Mouse (Mus musculus) limb, embryonic 14.5 days (tissue): ENCODE measurements around the gene Cdk8. TPM values are rescaled to one million over a fixed set of nuclear protein-coding genes. Genes with fewer than 3 reads are reported as not detected.

Experiments used
- ATAC-seq: fragments of 200-750 bp; cut with Nextera tagmentation; 2 replicates; pipeline ENCODE4 v1.8.0; 2017; ENCODE audit warnings: low read depth, moderate number of reproducible peaks, moderate TSS enrichment; ENCODE audit not compliant: low FRiP score
- DNase-seq: peaks from one replicate; pipeline ENCODE4 v3.0.0-alpha.2; 2015; ENCODE audit warnings: low spot score
- H3K27ac ChIP-seq: fragments of 300-500 bp; sonication (generic); replicated peaks from 2 replicates; pipeline ENCODE4 v1.5.1; 2014; ENCODE audit warnings: low read depth, mild to moderate bottlenecking, low read length, moderate library complexity, mixed read lengths
- H3K27me3 ChIP-seq: fragments of 300-500 bp; sonication (generic); 2 replicates; pipeline ENCODE4 v1.6.1; 2014; ENCODE audit warnings: low read length, mixed read lengths; ENCODE audit not compliant: control insufficient read depth, insufficient read depth
- H3K36me3 ChIP-seq: fragments of 300-500 bp; sonication (generic); 2 replicates; pipeline ENCODE4 v1.6.1; 2014; ENCODE audit warnings: mild to moderate bottlenecking, low read length, moderate library complexity, mixed read lengths; ENCODE audit not compliant: control insufficient read depth, insufficient read depth
- H3K4me1 ChIP-seq: fragments of 300-500 bp; sonication (generic); 2 replicates; pipeline ENCODE4 v1.6.1; 2014; ENCODE audit warnings: antibody characterized with exemption, low read length, mixed read lengths; ENCODE audit not compliant: control insufficient read depth, insufficient read depth
- H3K4me2 ChIP-seq: fragments of 300-500 bp; sonication (generic); replicated peaks from 2 replicates; pipeline ENCODE4 v1.6.1; 2014; ENCODE audit warnings: low read depth, mild to moderate bottlenecking, low read length, moderate library complexity; ENCODE audit not compliant: severe bottlenecking
- H3K4me3 ChIP-seq: fragments of 300-500 bp; sonication (generic); replicated peaks from 2 replicates; pipeline ENCODE4 v1.5.1; 2014; ENCODE audit warnings: low read length
- H3K9ac ChIP-seq: fragments of 300-500 bp; sonication (generic); 2 replicates; pipeline ENCODE4 v1.6.1; 2014; ENCODE audit warnings: mild to moderate bottlenecking, low read depth, low read length, moderate library complexity; ENCODE audit not compliant: severe bottlenecking
- H3K9me3 ChIP-seq: fragments of 300-500 bp; sonication (generic); 2 replicates; pipeline ENCODE4 v1.6.1; 2016; ENCODE audit warnings: low read length; ENCODE audit not compliant: control insufficient read depth
- POLR2A ChIP-seq: fragments of 200-500 bp; IDR thresholded peaks from 2 replicates; pipeline ENCODE4 v1.8.0; 2012; ENCODE audit warnings: inconsistent platforms, mild to moderate bottlenecking, moderate library complexity, borderline replicate concordance; ENCODE audit not compliant: insufficient read depth, insufficient read length; ENCODE audit errors: extremely low read depth
- WGBS: fragments of 180-500 bp; shearing (Covaris S2); extraction: QIAGEN DNeasy Blood & Tissue Kit; methylation state at CpG from one replicate; pipeline ENCODE4 v1.1.7; 2014; 5-methylcytosine and 5-hydroxymethylcytosine counted together
- polyA plus RNA-seq, 2 experiments: library from polyadenylated mRNA; depleted of rRNA in 1 of 2; stranded (reverse) in 1 of 2; unstranded in 1 of 2; fragments of >200 nt; fragmentation: Nextera tagmentation in 1 of 2; extraction: Ambion mirVana in 1 of 2; gene quantifications; 2 replicates each; pipeline versions ENCODE4 v1.2.1 to v1.2.3; 2012 to 2014

The Cdk8 gene
- polyA plus RNA-seq, 2 experiments: 27.1 to 68.3 TPM

DNA sequence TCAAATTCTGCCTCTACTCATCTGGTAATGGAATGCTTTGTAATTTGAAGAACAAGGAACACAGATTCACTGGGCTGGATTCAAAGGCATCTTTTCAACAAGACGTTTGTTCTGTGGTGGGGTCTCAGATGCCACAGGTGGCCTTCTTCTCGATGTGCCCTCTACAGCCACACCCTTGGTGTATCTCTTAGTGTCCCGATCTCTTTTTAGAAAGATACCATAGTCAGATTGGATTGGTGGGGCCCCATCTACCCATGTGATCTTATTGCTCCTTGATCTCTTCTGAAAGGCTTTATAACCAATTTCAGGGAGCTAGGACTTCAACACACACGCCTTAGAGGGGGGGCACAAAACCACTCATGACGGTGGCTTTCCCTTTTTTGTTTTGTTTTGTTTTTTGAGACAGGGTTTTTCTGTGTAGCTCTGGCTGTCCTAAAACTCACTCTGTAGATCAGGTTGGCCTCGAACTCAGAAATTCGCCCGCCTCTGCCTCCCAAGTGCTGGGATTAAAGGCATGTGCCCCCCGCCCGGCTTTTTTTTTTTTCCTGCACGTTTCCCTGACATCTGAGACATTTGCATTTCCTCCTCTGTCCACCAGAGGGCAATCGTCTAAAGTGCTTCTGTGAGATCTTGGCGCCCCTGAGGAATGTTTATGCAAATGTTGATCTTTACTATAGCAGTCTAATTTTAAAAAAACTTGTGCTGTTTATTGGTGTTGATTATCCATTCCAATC is 99.2 kb downstream of the Cdk8 start:
- no peak overlapping the region for H3K4me2 ChIP-seq
- no peaks in the 10 kb centered on the region for H3K4me1 ChIP-seq
- H3K4me3 ChIP-seq: no peak overlapping the region
- H3K9me3 ChIP-seq: no peaks in the 10 kb centered on the region
- H3K9ac ChIP-seq: no peak overlapping the region
- no peaks in the 10 kb centered on the region for H3K27me3 ChIP-seq
- no peaks in the 10 kb centered on the region for H3K36me3 ChIP-seq
- 41% methylated on average over 13 of the region's 13 CpGs for WGBS
- no peak for TF ChIP-seq POLR2A
- ATAC-seq (no peak), DNase-seq (peak; percentile 59)
- H3K27ac ChIP-seq: no peak overlapping the region

DNA sequence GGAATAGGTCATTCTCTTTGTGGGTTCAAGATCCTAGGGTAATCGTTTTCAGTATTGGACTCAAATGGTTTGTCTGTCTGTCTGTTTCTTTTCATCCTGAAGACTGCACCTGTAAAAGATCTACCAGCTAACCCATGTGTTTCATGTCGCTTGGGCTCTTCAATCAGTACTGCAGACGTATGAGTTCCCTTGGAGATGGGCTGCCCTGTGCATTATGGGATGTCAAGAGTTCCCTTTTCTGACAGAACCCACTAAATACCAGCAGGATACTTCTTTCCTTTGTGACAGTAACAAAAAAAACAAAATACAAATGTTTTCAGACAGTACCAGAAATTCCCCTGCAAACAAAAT is 99.7 kb downstream of the Cdk8 start:
- no peak overlapping the region for H3K4me3 ChIP-seq
- no peak overlapping the region for H3K27ac ChIP-seq
- H3K4me1 ChIP-seq: no peaks in the 10 kb centered on the region
- no peak overlapping the region for H3K4me2 ChIP-seq
- no peak overlapping the region for H3K9ac ChIP-seq
- no peaks in the 10 kb centered on the region for H3K36me3 ChIP-seq
- ATAC-seq (no peak), DNase-seq (no peak)
- H3K9me3 ChIP-seq: no peaks in the 10 kb centered on the region
- no peak for TF ChIP-seq POLR2A
- WGBS: 39% methylated on average over 3 of the region's 3 CpGs
- H3K27me3 ChIP-seq: no peaks in the 10 kb centered on the region

DNA sequence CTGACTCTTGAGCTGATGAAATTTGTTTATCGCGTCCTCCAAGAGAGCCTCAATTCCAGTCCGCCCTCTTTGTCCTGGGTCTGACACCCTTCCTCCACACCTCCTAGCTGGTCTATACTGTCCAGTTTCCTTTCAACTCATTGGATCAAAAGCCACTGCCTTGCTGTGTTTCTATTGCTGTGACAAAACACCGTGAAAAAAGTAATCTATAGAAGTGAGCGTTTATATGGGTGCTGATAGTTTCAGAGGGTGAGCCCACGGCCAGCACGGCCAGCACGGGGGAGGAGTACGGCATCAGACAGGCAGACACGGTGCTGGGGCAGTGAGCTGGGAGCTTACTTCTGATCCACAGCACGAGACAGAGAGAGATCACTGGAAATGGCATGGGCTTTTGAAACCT is 100.1 kb downstream of the Cdk8 start:
- H3K4me2 ChIP-seq: no peak overlapping the region
- H3K4me3 ChIP-seq: no peak overlapping the region
- no peak for ATAC-seq
- no peaks in the 10 kb centered on the region for H3K4me1 ChIP-seq
- H3K36me3 ChIP-seq: no peaks in the 10 kb centered on the region
- no peak for TF ChIP-seq POLR2A
- H3K27me3 ChIP-seq: no peaks in the 10 kb centered on the region
- WGBS: 88% methylated on average over 11 of the region's 11 CpGs
- DNase-seq: no peak
- no peaks in the 10 kb centered on the region for H3K9me3 ChIP-seq
- no peak overlapping the region for H3K9ac ChIP-seq
- no peak overlapping the region for H3K27ac ChIP-seq

DNA sequence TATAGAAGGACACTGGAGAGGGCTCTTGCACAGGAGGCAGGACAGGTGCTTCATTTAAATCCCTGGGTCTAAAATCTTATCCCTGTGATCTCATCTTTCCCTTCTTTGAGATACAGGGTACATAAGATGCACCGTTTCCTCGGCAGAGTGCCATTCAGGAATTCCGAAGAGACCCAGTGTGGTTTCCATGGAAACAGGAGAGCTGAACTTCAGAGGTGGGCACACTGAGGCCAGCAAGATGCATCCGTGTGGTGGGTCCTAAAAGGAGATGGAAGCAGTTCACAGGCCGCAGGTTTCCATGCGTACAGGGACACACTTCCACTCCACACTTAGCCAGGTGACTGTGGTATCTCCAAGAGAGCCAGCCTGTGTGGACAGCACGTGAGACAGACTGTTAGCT is 101.5 kb downstream of the Cdk8 start:
- no peak overlapping the region for H3K9ac ChIP-seq
- H3K9me3 ChIP-seq: no peaks in the 10 kb centered on the region
- no peaks in the 10 kb centered on the region for H3K27me3 ChIP-seq
- H3K4me3 ChIP-seq: no peak overlapping the region
- WGBS: 69% methylated on average over 7 of the region's 7 CpGs
- no peak for ATAC-seq
- no peak for DNase-seq
- no peak for TF ChIP-seq POLR2A
- H3K36me3 ChIP-seq: no peaks in the 10 kb centered on the region
- H3K27ac ChIP-seq: no peak overlapping the region
- no peaks in the 10 kb centered on the region for H3K4me1 ChIP-seq
- H3K4me2 ChIP-seq: no peak overlapping the region

DNA sequence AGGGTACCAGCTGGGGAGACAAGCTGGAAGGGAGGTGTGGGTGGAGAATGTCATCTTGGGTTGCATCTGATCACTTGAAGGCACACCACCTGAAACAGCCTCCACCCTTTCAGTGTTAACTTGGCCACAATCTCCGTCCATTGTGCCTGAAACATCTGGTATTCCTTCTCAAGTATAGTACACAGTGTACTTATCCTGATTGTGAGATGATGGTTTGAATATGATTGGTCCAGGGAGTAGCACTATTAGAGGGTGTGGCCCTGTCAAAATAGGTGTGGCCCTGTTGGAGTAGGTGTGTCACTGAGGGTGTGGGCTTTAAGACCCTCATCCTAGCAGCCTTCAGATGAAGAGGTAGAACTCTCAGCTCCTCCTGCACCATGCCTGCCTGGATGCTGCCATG is 103.4 kb downstream of the Cdk8 start:
- WGBS: 82% methylated on average over 1 of the region's 1 CpGs
- no peaks in the 10 kb centered on the region for H3K4me1 ChIP-seq
- H3K4me2 ChIP-seq: no peak overlapping the region
- H3K27ac ChIP-seq: no peak overlapping the region
- no peaks in the 10 kb centered on the region for H3K27me3 ChIP-seq
- H3K9ac ChIP-seq: no peak overlapping the region
- H3K36me3 ChIP-seq: no peaks in the 10 kb centered on the region
- TF ChIP-seq POLR2A: no peak
- no peak for ATAC-seq
- no peaks in the 10 kb centered on the region for H3K9me3 ChIP-seq
- DNase-seq: no peak
- H3K4me3 ChIP-seq: no peak overlapping the region
